8 mouse cellular contexts compared by ENCODE assay signal in genomic region chr6:85380901-85381647, GRCm38 (mm10). TPM values are rescaled to one million over a fixed set of nuclear protein-coding genes. Genes with fewer than 3 reads are reported as not detected.
DNase-seq lines count a peak whose midpoint lies in the region; ATAC-seq and TF ChIP-seq lines count a peak whose summit lies in the region.

No protein-coding gene starts in this region.

- peak overlapping the region; percentile 47 for H3K4me2 ChIP-seq in heart, embryonic 15.5 days
- 0 out of 2 replicates have a peak overlapping the region, but pooled peaks have one; percentile 10 for H3K4me2 ChIP-seq in hindbrain, embryonic 14.5 days (replicated peaks)
- H3K4me2 ChIP-seq in midbrain, embryonic 11.5 days = peak overlapping the region; percentile 32; the same call in 1 of the 2 replicates

- 31% methylated on average over 17 of the region's 17 CpGs for WGBS in heart, embryonic 15.5 days
- WGBS in hindbrain, embryonic 14.5 days = 23% methylated on average over 17 of the region's 17 CpGs
- WGBS in midbrain, embryonic 11.5 days = 13% methylated on average over 17 of the region's 17 CpGs

- no peak for TF ChIP-seq CTCF in bone marrow macrophage, adult 2 months (IDR thresholded peaks at IDR 0.05; ENCODE audit: low read depth, low read length)

- H3K4me1 ChIP-seq in heart, embryonic 15.5 days (replicated peaks) = peaks cover 21% of the 10 kb centered on the region
- H3K4me1 ChIP-seq in bone marrow macrophage, adult 2 months (ENCODE audit: control insufficient read depth, insufficient read depth, low read length) = peaks cover 43% of the 10 kb centered on the region
- no peaks in the 10 kb centered on the region for H3K4me1 ChIP-seq in hindbrain, embryonic 14.5 days (replicated peaks; ENCODE audit: control insufficient read depth, insufficient read depth, low read length)
- H3K4me1 ChIP-seq in midbrain, embryonic 11.5 days (ENCODE audit: control insufficient read depth, insufficient read depth, low read length) = peaks cover 5% of the 10 kb centered on the region

- intact Hi-C loops in left cerebral cortex, postnatal 36 days (cut with DNase I) = loop anchor here (5.0 kb wide), 1 partner anchor 34 kb away; no protein-coding TSS in a partner anchor
- intact Hi-C loops in gastrocnemius, postnatal 14 days (cut with DNase I; ENCODE audit: low total_unique reads) = no loop called here

- DNase-seq in heart, postnatal 4 days = no peak
- DNase-seq in hindbrain, embryonic 14.5 days (ENCODE audit: low spot score) = no peak
- DNase-seq in midbrain, embryonic 11.5 days (ENCODE audit: low spot score, missing footprints) = peak; percentile 88
- no peak for DNase-seq in left cerebral cortex, postnatal 36 days (ENCODE audit: low spot score in 2 of 2)
- no peak for DNase-seq in gastrocnemius, postnatal 14 days

- no peaks in the 10 kb centered on the region for H3K9me3 ChIP-seq in heart, embryonic 15.5 days (replicated peaks)
- H3K9me3 ChIP-seq in hindbrain, embryonic 14.5 days (ENCODE audit: control insufficient read depth, low read length) = no peaks in the 10 kb centered on the region
- no peaks in the 10 kb centered on the region for H3K9me3 ChIP-seq in midbrain, embryonic 11.5 days (ENCODE audit: control insufficient read depth, low read length)

- no peak; the same call in 1 of the 2 replicates for ATAC-seq in heart, embryonic 15.5 days (replicated peaks; ENCODE audit: insufficient number of reproducible peaks, insufficient read depth, low FRiP score, low read depth)
- ATAC-seq in hindbrain, embryonic 14.5 days (ENCODE audit: low FRiP score) = peak; percentile 34; the same call in 1 of the 2 replicates
- peak; percentile 2 for ATAC-seq in midbrain, embryonic 11.5 days (ENCODE audit: low FRiP score)
- no peak for ATAC-seq in frontal cortex, adult (ENCODE audit: low TSS enrichment)

- H3K27me3 ChIP-seq in heart, embryonic 15.5 days = 0 out of 2 replicates have a peak, but pooled peaks cover 5% of the 10 kb centered on the region
- H3K27me3 ChIP-seq in hindbrain, embryonic 14.5 days (ENCODE audit: control insufficient read depth, insufficient read depth, low read length) = no peaks in the 10 kb centered on the region
- H3K27me3 ChIP-seq in midbrain, embryonic 11.5 days (ENCODE audit: control insufficient read depth, insufficient read depth, low read length) = no peaks in the 10 kb centered on the region; the same call in 1 of the 2 replicates

- TF ChIP-seq POLR2A in bone marrow macrophage, adult 2 months (IDR thresholded peaks at IDR 0.05; ENCODE audit: borderline replicate concordance, low read depth, low read length) = no peak

- no peaks in the 10 kb centered on the region for H3K36me3 ChIP-seq in heart, embryonic 15.5 days
- H3K36me3 ChIP-seq in hindbrain, embryonic 14.5 days (replicated peaks; ENCODE audit: control insufficient read depth, insufficient read depth) = no peaks in the 10 kb centered on the region
- no peaks in the 10 kb centered on the region for H3K36me3 ChIP-seq in midbrain, embryonic 11.5 days (ENCODE audit: control insufficient read depth, insufficient read depth, low read length)

- no peak overlapping the region for H3K9ac ChIP-seq in heart, embryonic 15.5 days
- no peak overlapping the region for H3K9ac ChIP-seq in hindbrain, embryonic 14.5 days
- peak overlapping the region; percentile 14; the same call in 1 of the 2 replicates for H3K9ac ChIP-seq in midbrain, embryonic 11.5 days (ENCODE audit: low read length)

- no peak overlapping the region; the same call in 1 of the 2 replicates for H3K4me3 ChIP-seq in heart, embryonic 15.5 days
- peak overlapping the region; percentile 4; the same call in 1 of the 2 replicates for H3K4me3 ChIP-seq in bone marrow macrophage, adult 2 months (ENCODE audit: insufficient read depth, low read length)
- H3K4me3 ChIP-seq in hindbrain, embryonic 14.5 days (replicated peaks; ENCODE audit: low read length) = no peak overlapping the region
- no peak overlapping the region for H3K4me3 ChIP-seq in midbrain, embryonic 11.5 days (ENCODE audit: low read depth, low read length)

- H3K27ac ChIP-seq in heart, embryonic 15.5 days = no peak overlapping the region
- H3K27ac ChIP-seq in bone marrow macrophage, adult 2 months (ENCODE audit: insufficient read depth, low read depth, low read length) = 0 out of 2 replicates have a peak overlapping the region, but pooled peaks have one; percentile 27
- H3K27ac ChIP-seq in hindbrain, embryonic 14.5 days = no peak overlapping the region
- H3K27ac ChIP-seq in midbrain, embryonic 11.5 days (ENCODE audit: low read depth, low read length) = peak overlapping the region; percentile 36; the same call in 1 of the 2 replicates

RNA-seq across cellular contexts. Expression of gene Rab11fip5, which starts 6.6 kb away (rescaled TPM):
- 42.3 and 45.3 TPM in 2 replicates for polyA plus RNA-seq in heart, embryonic 15.5 days (2015; fragmentation: Nextera tagmentation; extraction: Ambion mirVana)
- 10 to 100 TPM; 74.7 to 79.8 TPM for total RNA-seq in heart, postnatal 4 days (2021)
- polyA plus RNA-seq in bone marrow macrophage, adult 2 months (2012; ENCODE audit: insufficient read depth, insufficient read length, missing spikeins) = 145 and 160 TPM in 2 replicates
- 21.3 and 24.6 TPM in 2 replicates for polyA plus RNA-seq in hindbrain, embryonic 14.5 days (2014; fragmentation: Nextera tagmentation; extraction: Ambion mirVana)
- polyA plus RNA-seq in midbrain, embryonic 11.5 days (2014; fragmentation: Nextera tagmentation; extraction: Ambion mirVana) = 4.2 and 4.7 TPM in 2 replicates
- 10 to 100 TPM; 67.8 to 76.6 TPM for total RNA-seq in left cerebral cortex, postnatal 36 days (2021)
- total RNA-seq in gastrocnemius, postnatal 14 days (2021) = 10 to 100 TPM; 25.9 to 31.5 TPM

RNA-seq across cellular contexts. Expression of gene Noto, which starts 42.6 kb away (rescaled TPM):
- 0.15 TPM in 1 of 2 replicates, not detected in the other for polyA plus RNA-seq in heart, embryonic 15.5 days (2015; fragmentation: Nextera tagmentation; extraction: Ambion mirVana)
- not detected for total RNA-seq in heart, postnatal 4 days (2021)
- polyA plus RNA-seq in bone marrow macrophage, adult 2 months (2012; ENCODE audit: insufficient read depth, insufficient read length, missing spikeins) = not detected in 2 replicates
- not detected in 2 replicates for polyA plus RNA-seq in hindbrain, embryonic 14.5 days (2014; fragmentation: Nextera tagmentation; extraction: Ambion mirVana)
- polyA plus RNA-seq in midbrain, embryonic 11.5 days (2014; fragmentation: Nextera tagmentation; extraction: Ambion mirVana) = not detected in 2 replicates
- total RNA-seq in left cerebral cortex, postnatal 36 days (2021) = not detected
- total RNA-seq in gastrocnemius, postnatal 14 days (2021) = not detected

RNA-seq across cellular contexts. Expression of gene Sfxn5, which starts 47.9 kb away (rescaled TPM):
- 3.7 and 4.9 TPM in 2 replicates for polyA plus RNA-seq in heart, embryonic 15.5 days (2015; fragmentation: Nextera tagmentation; extraction: Ambion mirVana)
- 1 to 10 TPM; 3.0 to 3.6 TPM for total RNA-seq in heart, postnatal 4 days (2021)
- polyA plus RNA-seq in bone marrow macrophage, adult 2 months (2012; ENCODE audit: insufficient read depth, insufficient read length, missing spikeins) = 14.2 and 15.2 TPM in 2 replicates
- polyA plus RNA-seq in hindbrain, embryonic 14.5 days (2014; fragmentation: Nextera tagmentation; extraction: Ambion mirVana) = 27.8 and 30.4 TPM in 2 replicates
- polyA plus RNA-seq in midbrain, embryonic 11.5 days (2014; fragmentation: Nextera tagmentation; extraction: Ambion mirVana) = 5.7 and 6.2 TPM in 2 replicates
- total RNA-seq in left cerebral cortex, postnatal 36 days (2021) = 100 to 1,000 TPM; 172 to 183 TPM
- total RNA-seq in gastrocnemius, postnatal 14 days (2021) = 1 to 10 TPM; 2.7 to 4.1 TPM

RNA-seq across cellular contexts. Expression of gene Smyd5, which starts 50.7 kb away (rescaled TPM):
- polyA plus RNA-seq in heart, embryonic 15.5 days (2015; fragmentation: Nextera tagmentation; extraction: Ambion mirVana) = 29.6 and 38.4 TPM in 2 replicates
- total RNA-seq in heart, postnatal 4 days (2021) = 10 to 100 TPM; 17.1 to 19.6 TPM
- 7.4 and 9.1 TPM in 2 replicates for polyA plus RNA-seq in bone marrow macrophage, adult 2 months (2012; ENCODE audit: insufficient read depth, insufficient read length, missing spikeins)
- 58.8 and 62.9 TPM in 2 replicates for polyA plus RNA-seq in hindbrain, embryonic 14.5 days (2014; fragmentation: Nextera tagmentation; extraction: Ambion mirVana)
- 52.1 and 52.6 TPM in 2 replicates for polyA plus RNA-seq in midbrain, embryonic 11.5 days (2014; fragmentation: Nextera tagmentation; extraction: Ambion mirVana)
- 10 to 100 TPM; 40.1 to 43.8 TPM for total RNA-seq in left cerebral cortex, postnatal 36 days (2021)
- 1 to 10 TPM; 7.6 to 9.0 TPM for total RNA-seq in gastrocnemius, postnatal 14 days (2021)

Comparison
In these comparisons a context has a peak if more than half of its experiments do, and no peak if none do; other contexts are left out.
1. ATAC-seq: peak in hindbrain, embryonic 14.5 days (single experiment) and midbrain, embryonic 11.5 days (single experiment); none in heart, embryonic 15.5 days (single experiment) and frontal cortex, adult (single experiment).
2. H3K27ac ChIP-seq: peak in bone marrow macrophage, adult 2 months (single experiment) and midbrain, embryonic 11.5 days (single experiment); none in heart, embryonic 15.5 days (single experiment) and hindbrain, embryonic 14.5 days (single experiment).
3. Peak in every context shown above with its lines, with median percentiles within 50 percentile points of each other: H3K4me2 ChIP-seq.